Mouse (Mus musculus) E14TG2a.4 (cell line): ENCODE data around the gene Dagla.

Source experiments
- H3K27me3 ChIP-seq: 2 replicates; pipeline ENCODE4 v1.6.1; 2014; ENCODE audit warnings: low read length, control low read depth; ENCODE audit not compliant: insufficient read depth
- H3K36me3 ChIP-seq: 2 replicates; pipeline ENCODE4 v1.6.1; 2014; ENCODE audit warnings: low read length, control low read depth; ENCODE audit not compliant: insufficient read depth
- H3K4me1 ChIP-seq: replicated peaks from 2 replicates; pipeline ENCODE4 v1.6.1; 2014; ENCODE audit warnings: low read depth, low read length, control low read depth
- H3K4me3 ChIP-seq: replicated peaks from 2 replicates; pipeline ENCODE4 v1.5.1; 2014; ENCODE audit warnings: mild to moderate bottlenecking, low read length
- H3K9me3 ChIP-seq: 2 replicates; pipeline ENCODE4 v1.6.1; 2014; ENCODE audit warnings: low read length, control low read depth
- CTCF ChIP-seq: conservative IDR thresholded peaks from 2 replicates; pipeline ENCODE4 v1.5.1; 2014; ENCODE audit warnings: low read length
- NANOG ChIP-seq: IDR thresholded peaks from 2 replicates; pipeline ENCODE4 v1.6.1; 2014; ENCODE audit warnings: borderline replicate concordance, low read length, mixed read lengths
- POU5F1 ChIP-seq: IDR thresholded peaks from 2 replicates; pipeline ENCODE4 v1.6.1; 2014; ENCODE audit warnings: low read length, borderline replicate concordance

Gene Dagla

GRCm38 (mm10) chr19:10294631-10295562 lies 9.8 kb downstream of the Dagla start:
- no peaks in the 10 kb centered on the region for H3K9me3 ChIP-seq
- H3K4me3 ChIP-seq, result peak overlapping the region; percentile 53
- H3K27me3 ChIP-seq, result peaks cover 60% of the 10 kb centered on the region
- H3K36me3 ChIP-seq, result no peaks in the 10 kb centered on the region
- H3K4me1 ChIP-seq, result peaks cover 68% of the 10 kb centered on the region
- no peak for TF ChIP-seq NANOG
- no peak for TF ChIP-seq CTCF
- TF ChIP-seq POU5F1, result no peak

- Histone ChIP-seq H3K4me1 (peaks cover 76% of the 10 kb centered on the region), H3K9me3 (no peaks in the 10 kb centered on the region), H3K4me3 (no peak overlapping the region; the same call in 1 of the 2 replicates), H3K27me3 (peaks cover 50% of the 10 kb centered on the region), H3K36me3 (no peaks in the 10 kb centered on the region)
- TF ChIP-seq POU5F1 (no peak), NANOG (no peak), CTCF (no peak)
Measured at GRCm38 (mm10) chr19:10293987-10294386, 10.7 kb downstream of the Dagla start.

- Histone ChIP-seq H3K9me3 (peaks cover 9% of the 10 kb centered on the region; the same call in 1 of the 2 replicates), H3K4me3 (no peak overlapping the region), H3K36me3 (no peaks in the 10 kb centered on the region), H3K4me1 (peaks cover 62% of the 10 kb centered on the region), H3K27me3 (peaks cover 49% of the 10 kb centered on the region)
- TF ChIP-seq CTCF (no peak), NANOG (no peak), POU5F1 (no peak)
Measured at GRCm38 (mm10) chr19:10291896-10292490, 12.7 kb downstream of the Dagla start.

DNA sequence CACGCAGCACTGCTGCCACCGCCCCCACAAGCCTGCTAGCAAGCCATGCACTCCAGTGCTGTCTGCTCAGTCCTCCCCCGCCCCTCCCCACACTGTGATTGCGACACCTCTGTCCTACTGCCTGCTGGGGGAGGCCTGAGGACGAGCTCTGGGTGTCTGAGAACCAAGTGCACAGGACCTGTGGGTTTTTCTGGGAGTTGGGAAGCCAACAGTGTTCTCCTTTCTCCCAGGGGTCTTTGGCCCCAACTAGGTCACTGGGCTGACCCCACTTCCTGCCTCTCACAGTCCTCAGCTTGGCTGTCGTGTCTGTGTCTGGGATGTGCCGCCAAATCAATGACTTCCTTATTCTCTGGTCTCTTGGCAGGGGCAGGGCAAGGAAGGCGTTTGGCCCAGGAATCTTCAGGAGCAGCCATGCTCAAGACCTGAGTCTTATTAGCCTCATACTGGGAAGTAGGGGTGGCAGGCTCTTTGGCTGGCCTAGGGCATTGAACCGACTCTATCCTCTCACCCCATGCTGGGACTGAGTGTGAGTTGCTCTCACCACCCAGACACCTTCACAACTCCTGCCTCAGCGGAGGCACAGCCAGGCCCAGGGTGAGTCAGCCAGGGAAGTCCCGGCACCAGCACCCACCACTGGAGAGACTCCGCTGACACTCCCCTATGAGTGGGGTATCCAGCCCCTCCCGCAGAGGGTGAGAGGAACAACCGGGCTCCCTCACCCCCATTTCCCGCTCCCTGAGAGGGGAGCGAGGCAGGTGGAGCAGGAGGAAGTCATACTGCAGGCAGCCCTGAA lies 14.3 kb downstream of the Dagla start:
- peaks cover 15% of the 10 kb centered on the region; the same call in 1 of the 2 replicates for H3K9me3 ChIP-seq
- peak overlapping the region; percentile 35 for H3K4me3 ChIP-seq
- TF ChIP-seq NANOG (no peak), POU5F1 (no peak)
- peaks cover 40% of the 10 kb centered on the region for H3K27me3 ChIP-seq
- H3K36me3 ChIP-seq, result no peaks in the 10 kb centered on the region
- H3K4me1 ChIP-seq, result peaks cover 51% of the 10 kb centered on the region

DNA sequence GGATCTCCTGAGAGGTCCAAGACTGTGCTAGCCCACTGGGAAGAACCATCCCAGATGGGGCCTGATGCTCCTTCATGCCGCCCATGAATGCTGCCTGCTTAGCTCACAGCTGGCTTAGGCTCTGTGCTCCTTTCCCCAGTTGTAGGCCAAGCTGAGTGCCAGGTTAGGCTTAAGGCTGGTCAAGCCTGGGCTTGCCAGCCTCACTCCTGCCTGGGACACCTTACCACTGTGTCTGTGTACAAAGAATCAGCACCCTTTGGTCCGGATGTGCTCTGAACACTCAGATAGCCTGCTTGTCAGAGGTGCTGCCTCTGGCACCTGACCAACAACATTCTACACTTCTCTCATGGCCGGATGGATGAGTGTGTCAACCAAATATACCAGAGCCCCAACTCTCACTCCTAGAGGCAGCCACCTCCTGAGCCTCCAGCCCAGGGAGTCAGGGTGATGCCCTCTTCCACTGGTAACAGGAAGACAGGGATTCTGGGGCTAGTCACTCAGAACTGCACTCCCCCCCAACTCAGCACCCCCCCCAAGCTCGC lies 15.0 kb downstream of the Dagla start:
- H3K9me3 ChIP-seq, result peaks cover 15% of the 10 kb centered on the region; the same call in 1 of the 2 replicates
- H3K4me3 ChIP-seq, result no peak overlapping the region
- TF ChIP-seq POU5F1 (no peak), CTCF (no peak), NANOG (no peak)
- no peaks in the 10 kb centered on the region for H3K36me3 ChIP-seq
- peaks cover 44% of the 10 kb centered on the region for H3K4me1 ChIP-seq
- peaks cover 37% of the 10 kb centered on the region for H3K27me3 ChIP-seq

GRCm38 (mm10) chr19:10288125-10289040 lies 16.3 kb downstream of the Dagla start:
- Histone ChIP-seq H3K27me3 (peaks cover 36% of the 10 kb centered on the region), H3K9me3 (peaks cover 15% of the 10 kb centered on the region; the same call in 1 of the 2 replicates), H3K4me3 (no peak overlapping the region), H3K4me1 (peaks cover 33% of the 10 kb centered on the region), H3K36me3 (no peaks in the 10 kb centered on the region)
- no peak for TF ChIP-seq POU5F1
- TF ChIP-seq NANOG, result no peak
- TF ChIP-seq CTCF, result no peak

DNA sequence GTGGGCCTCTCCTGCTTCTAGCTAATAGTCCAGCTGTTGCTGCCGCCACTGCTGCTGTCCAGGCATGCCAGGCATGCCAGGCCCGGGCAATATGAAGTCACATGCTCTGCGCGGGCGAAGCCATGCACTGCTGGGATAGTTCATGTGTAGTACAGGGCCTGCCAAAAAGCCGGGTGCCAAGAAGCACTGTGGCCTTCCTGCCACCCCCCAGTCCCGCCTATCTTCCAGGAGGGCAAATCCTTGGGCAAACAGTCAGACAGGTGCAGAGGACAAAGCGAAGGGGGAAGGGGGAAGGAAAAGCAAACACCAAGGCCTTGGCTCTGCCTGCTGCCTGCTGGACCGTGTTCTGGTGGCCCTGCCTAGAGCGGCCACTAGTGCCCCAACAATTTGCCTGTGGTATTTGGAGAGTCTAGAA lies 18.2 kb downstream of the Dagla start:
- Histone ChIP-seq H3K36me3 (no peaks in the 10 kb centered on the region), H3K9me3 (peaks cover 15% of the 10 kb centered on the region; the same call in 1 of the 2 replicates), H3K4me1 (peaks cover 28% of the 10 kb centered on the region), H3K27me3 (peaks cover 41% of the 10 kb centered on the region), H3K4me3 (no peak overlapping the region)
- TF ChIP-seq NANOG (no peak), POU5F1 (no peak)
